Mouse (Mus musculus): ENCODE results near the gene Mier2. TPM values are rescaled to one million over a fixed set of nuclear protein-coding genes. Genes with fewer than 3 reads are reported as not detected.

Mier2 gene
- polyA plus RNA-seq, 1 experiment: 1.7 TPM

DNA sequence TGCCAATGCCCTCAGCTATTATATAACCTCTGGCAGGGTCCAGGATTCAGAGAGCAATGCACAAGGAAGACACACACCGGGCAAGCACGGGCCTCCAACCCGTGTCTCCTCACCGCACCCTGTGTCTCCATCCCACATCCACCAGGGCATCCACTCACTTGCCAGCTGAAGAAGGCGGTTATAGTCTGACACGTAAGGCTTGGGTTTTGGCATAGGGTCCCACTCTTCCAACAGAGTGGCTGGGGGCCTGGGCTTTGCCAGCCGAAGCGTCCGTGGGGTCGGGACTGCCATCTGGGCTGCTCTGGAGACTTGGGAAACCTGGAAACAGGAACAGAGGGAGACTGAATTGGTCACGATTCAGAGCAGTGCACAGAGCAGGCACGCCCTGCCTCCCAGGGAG lies 24.8 kb upstream of the Mier2 start:
- Histone ChIP-seq H3K9me3 (ENCODE audit: control insufficient read depth, low read length) (no peaks in the 10 kb centered on the region; the same call in 1 of the 2 replicates), H3K4me3 (replicated peaks) (no peak overlapping the region), H3K4me1 (ENCODE audit: control insufficient read depth) (no peaks in the 10 kb centered on the region), H3K27me3 (ENCODE audit: control insufficient read depth) (0 out of 2 replicates have a peak, but pooled peaks cover 2% of the 10 kb centered on the region), H3K36me3 (ENCODE audit: control insufficient read depth) (no peaks in the 10 kb centered on the region)
- TF ChIP-seq GATA1 (IDR thresholded peaks at IDR 0.05; ENCODE audit: low read length) (no peak), TAL1 (IDR thresholded peaks at IDR 0.05; ENCODE audit: low read length) (no peak)

DNA sequence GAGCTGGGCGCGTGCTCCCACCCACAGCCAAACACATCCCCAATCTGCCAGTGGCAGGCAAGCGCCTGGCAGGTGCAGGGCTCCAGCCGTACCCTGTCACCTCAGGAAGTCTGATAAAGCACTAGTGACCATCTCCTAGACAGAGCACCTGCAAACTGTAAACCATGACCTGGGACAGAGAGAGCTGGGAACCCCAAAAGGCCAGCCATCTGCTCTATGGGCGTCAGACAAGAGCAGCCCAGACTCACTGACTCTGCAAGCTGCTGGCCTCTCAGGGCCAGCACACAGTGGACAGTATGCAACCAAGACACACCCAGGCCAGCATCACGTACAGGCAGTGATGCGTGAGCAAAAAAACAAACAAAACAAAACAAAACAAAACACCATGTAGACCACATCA lies 23.9 kb upstream of the Mier2 start:
- Histone ChIP-seq H3K4me1 (ENCODE audit: control insufficient read depth) (no peaks in the 10 kb centered on the region), H3K4me3 (replicated peaks) (no peak overlapping the region), H3K27me3 (ENCODE audit: control insufficient read depth) (0 out of 2 replicates have a peak, but pooled peaks cover 2% of the 10 kb centered on the region), H3K36me3 (ENCODE audit: control insufficient read depth) (no peaks in the 10 kb centered on the region), H3K9me3 (ENCODE audit: control insufficient read depth, low read length) (no peaks in the 10 kb centered on the region; the same call in 1 of the 2 replicates)
- TF ChIP-seq GATA1 (IDR thresholded peaks at IDR 0.05; ENCODE audit: low read length): no peak
- TF ChIP-seq TAL1 (IDR thresholded peaks at IDR 0.05; ENCODE audit: low read length): no peak

DNA sequence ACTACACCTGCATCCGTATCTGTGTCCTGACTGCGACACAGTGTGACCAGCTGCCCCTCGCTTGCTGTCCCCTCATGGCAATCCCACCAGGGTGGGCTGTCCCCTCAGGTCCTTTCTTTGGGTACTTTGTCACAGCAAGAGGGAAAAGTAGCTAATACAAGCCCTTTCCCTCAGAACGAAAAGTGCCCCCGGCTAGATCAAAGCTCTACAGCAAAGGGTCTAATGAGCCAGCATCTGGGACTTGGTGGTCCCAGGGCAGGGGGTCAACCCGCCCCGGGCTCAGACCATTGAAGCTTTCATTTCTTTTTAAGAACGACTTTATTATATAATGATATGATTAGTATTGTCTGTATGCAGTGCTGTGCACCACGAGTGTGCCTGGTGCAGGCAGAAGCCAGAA lies 23.3 kb upstream of the Mier2 start:
- Histone ChIP-seq H3K4me1 (ENCODE audit: control insufficient read depth) (no peaks in the 10 kb centered on the region), H3K4me3 (replicated peaks) (no peak overlapping the region), H3K9me3 (ENCODE audit: control insufficient read depth, low read length) (no peaks in the 10 kb centered on the region; the same call in 1 of the 2 replicates), H3K36me3 (ENCODE audit: control insufficient read depth) (no peaks in the 10 kb centered on the region), H3K27me3 (ENCODE audit: control insufficient read depth) (0 out of 2 replicates have a peak, but pooled peaks cover 2% of the 10 kb centered on the region)
- no peak for TF ChIP-seq TAL1 (IDR thresholded peaks at IDR 0.05; ENCODE audit: low read length)
- TF ChIP-seq GATA1 (IDR thresholded peaks at IDR 0.05; ENCODE audit: low read length): no peak

DNA sequence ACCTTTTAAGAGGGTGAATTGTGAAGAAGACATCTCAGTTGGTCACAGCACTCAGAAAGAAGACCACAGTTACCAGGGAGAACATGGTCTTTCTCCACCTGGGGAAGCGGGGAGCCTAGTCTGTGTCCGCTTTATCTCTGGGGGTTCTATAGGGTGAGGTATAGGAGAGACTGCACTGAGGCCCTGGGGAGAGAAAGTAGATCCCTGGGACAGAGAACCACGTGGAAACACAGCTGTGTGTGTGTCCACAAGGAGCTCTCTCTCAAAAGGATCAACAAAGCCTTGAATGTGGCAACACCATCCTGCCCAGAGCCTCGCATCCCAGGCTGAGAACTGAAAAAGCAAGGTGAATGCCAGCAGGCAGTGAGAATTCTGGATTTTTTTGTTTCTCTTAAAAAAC lies 22.4 kb upstream of the Mier2 start:
- Histone ChIP-seq H3K36me3 (ENCODE audit: control insufficient read depth) (no peaks in the 10 kb centered on the region), H3K4me3 (replicated peaks) (no peak overlapping the region), H3K9me3 (ENCODE audit: control insufficient read depth, low read length) (no peaks in the 10 kb centered on the region; the same call in 1 of the 2 replicates), H3K27me3 (ENCODE audit: control insufficient read depth) (0 out of 2 replicates have a peak, but pooled peaks cover 2% of the 10 kb centered on the region), H3K4me1 (ENCODE audit: control insufficient read depth) (no peaks in the 10 kb centered on the region)
- TF ChIP-seq TAL1 (IDR thresholded peaks at IDR 0.05; ENCODE audit: low read length): no peak
- no peak for TF ChIP-seq GATA1 (IDR thresholded peaks at IDR 0.05; ENCODE audit: low read length)

DNA sequence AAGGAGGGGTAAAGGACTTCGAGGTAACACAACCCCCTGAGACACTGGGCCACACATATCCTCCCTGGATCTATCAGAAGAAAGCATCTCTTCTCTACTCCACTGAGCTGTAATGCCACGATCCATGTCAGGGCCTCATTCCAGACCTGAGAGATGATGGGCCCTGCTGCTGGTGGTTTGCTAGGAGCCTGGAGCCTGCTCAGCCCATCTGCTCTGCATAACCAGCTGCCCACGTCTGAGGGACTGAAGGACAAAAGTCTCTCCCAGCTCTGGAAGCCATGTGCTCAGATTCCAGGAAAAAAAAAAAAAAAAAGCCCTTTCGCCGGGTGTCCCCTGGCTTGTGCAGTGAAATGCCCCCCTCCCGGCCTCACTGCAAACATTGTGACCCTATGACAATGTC lies 20.8 kb upstream of the Mier2 start:
- H3K27me3 ChIP-seq (ENCODE audit: control insufficient read depth): 0 out of 2 replicates have a peak, but pooled peaks cover 2% of the 10 kb centered on the region
- no peaks in the 10 kb centered on the region for H3K4me1 ChIP-seq (ENCODE audit: control insufficient read depth)
- TF ChIP-seq GATA1 (IDR thresholded peaks at IDR 0.05; ENCODE audit: low read length) (no peak), TAL1 (IDR thresholded peaks at IDR 0.05; ENCODE audit: low read length) (no peak)
- no peaks in the 10 kb centered on the region for H3K36me3 ChIP-seq (ENCODE audit: control insufficient read depth)
- H3K9me3 ChIP-seq (ENCODE audit: control insufficient read depth, low read length): no peaks in the 10 kb centered on the region
- no peak overlapping the region for H3K4me3 ChIP-seq (replicated peaks)

DNA sequence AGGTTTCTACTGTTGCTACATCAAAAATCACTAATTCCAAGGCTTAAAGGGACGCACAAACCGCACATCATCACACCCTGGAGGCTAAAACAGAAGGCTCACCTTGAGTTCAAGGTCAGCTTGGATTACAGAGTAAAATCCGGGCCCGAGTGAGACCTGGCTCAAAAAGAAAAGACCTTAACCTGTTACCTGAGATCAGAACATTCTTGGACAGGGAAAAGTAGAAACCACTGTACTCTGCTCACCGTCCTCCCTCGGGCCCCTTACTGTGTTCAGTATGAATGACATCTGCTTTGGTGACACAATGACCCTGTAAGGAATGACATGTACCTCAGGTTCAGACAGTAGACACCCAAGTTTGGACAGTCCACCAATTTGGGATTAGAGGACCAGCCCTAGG lies 19.8 kb upstream of the Mier2 start:
- H3K36me3 ChIP-seq (ENCODE audit: control insufficient read depth): no peaks in the 10 kb centered on the region
- 0 out of 2 replicates have a peak, but pooled peaks cover 2% of the 10 kb centered on the region for H3K27me3 ChIP-seq (ENCODE audit: control insufficient read depth)
- no peak overlapping the region for H3K4me3 ChIP-seq (replicated peaks)
- TF ChIP-seq GATA1 (IDR thresholded peaks at IDR 0.05; ENCODE audit: low read length) (no peak), TAL1 (IDR thresholded peaks at IDR 0.05; ENCODE audit: low read length) (no peak)
- no peaks in the 10 kb centered on the region for H3K9me3 ChIP-seq (ENCODE audit: control insufficient read depth, low read length)
- H3K4me1 ChIP-seq (ENCODE audit: control insufficient read depth): no peaks in the 10 kb centered on the region

DNA sequence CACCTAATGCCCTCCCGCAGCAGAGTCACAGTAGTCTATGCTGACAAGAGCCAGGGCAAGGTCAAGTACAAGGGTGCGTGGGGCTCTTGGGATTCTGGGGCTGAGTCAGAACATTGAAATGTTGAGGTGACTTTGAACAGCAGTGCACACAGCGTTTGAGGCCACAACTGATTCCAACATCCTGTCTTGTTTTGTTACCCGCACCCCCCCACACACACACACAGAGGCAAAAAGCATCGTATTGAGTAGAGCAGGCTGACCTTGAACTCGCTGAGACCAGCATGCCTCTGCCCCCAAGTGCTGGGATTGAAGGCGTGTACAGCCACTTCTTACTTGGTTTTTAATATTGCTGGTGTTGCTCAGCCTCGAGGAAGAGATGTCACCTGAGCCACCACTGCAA lies 19.4 kb upstream of the Mier2 start:
- H3K9me3 ChIP-seq (ENCODE audit: control insufficient read depth, low read length): no peaks in the 10 kb centered on the region
- H3K4me3 ChIP-seq (replicated peaks): no peak overlapping the region
- no peaks in the 10 kb centered on the region for H3K36me3 ChIP-seq (ENCODE audit: control insufficient read depth)
- H3K4me1 ChIP-seq (ENCODE audit: control insufficient read depth): no peaks in the 10 kb centered on the region
- no peak for TF ChIP-seq TAL1 (IDR thresholded peaks at IDR 0.05; ENCODE audit: low read length)
- no peak for TF ChIP-seq GATA1 (IDR thresholded peaks at IDR 0.05; ENCODE audit: low read length)
- H3K27me3 ChIP-seq (ENCODE audit: control insufficient read depth): no peaks in the 10 kb centered on the region

DNA sequence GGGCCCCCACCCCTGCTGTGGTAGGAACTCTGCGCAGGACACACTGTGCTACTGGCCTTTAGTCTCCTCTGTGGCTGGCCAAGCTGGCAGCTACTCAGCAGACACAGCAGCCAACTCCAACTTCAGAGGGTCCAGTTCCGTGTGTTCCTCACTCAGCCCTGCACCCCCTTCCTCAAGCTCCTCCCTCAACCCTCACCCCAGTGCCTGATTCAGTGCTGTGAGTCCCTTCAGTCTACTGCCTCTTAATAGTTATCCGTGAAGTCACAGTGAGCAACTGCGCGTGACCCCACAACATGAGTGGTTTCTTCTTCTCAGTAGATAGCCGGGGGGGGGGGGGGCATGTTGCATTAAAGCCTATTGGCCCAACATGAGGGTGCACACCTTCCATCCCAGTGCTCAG lies 18.6 kb upstream of the Mier2 start:
- H3K4me3 ChIP-seq (replicated peaks): no peak overlapping the region
- no peak for TF ChIP-seq GATA1 (IDR thresholded peaks at IDR 0.05; ENCODE audit: low read length)
- TF ChIP-seq TAL1 (IDR thresholded peaks at IDR 0.05; ENCODE audit: low read length): no peak
- no peaks in the 10 kb centered on the region for H3K4me1 ChIP-seq (ENCODE audit: control insufficient read depth)

DNA sequence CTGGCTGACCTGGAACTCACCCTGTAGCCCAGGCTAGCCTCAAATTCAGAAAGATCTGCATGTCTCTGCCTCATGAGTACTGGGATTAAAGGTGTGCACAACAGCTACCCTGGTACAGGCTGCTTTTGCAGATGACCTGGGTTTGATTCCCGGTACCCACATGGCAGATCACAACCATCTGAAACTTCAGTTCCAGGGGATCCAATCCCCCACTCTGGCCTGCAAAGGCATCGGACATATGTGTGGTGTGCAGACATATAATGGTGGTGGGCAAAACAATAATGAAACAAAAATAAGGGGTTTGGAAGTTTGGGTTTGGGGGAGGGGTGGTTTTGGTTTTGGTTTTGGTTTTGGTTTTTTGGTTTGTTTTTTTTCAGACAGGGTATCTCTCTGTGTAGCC lies 16.3 kb upstream of the Mier2 start:
- H3K36me3 ChIP-seq (ENCODE audit: control insufficient read depth): no peaks in the 10 kb centered on the region

More for the DNA sequence above, 18.6 kb upstream of the Mier2 start:
- no peaks in the 10 kb centered on the region for H3K27me3 ChIP-seq (ENCODE audit: control insufficient read depth)
- no peaks in the 10 kb centered on the region for H3K9me3 ChIP-seq (ENCODE audit: control insufficient read depth, low read length)
- no peaks in the 10 kb centered on the region for H3K36me3 ChIP-seq (ENCODE audit: control insufficient read depth)

DNA sequence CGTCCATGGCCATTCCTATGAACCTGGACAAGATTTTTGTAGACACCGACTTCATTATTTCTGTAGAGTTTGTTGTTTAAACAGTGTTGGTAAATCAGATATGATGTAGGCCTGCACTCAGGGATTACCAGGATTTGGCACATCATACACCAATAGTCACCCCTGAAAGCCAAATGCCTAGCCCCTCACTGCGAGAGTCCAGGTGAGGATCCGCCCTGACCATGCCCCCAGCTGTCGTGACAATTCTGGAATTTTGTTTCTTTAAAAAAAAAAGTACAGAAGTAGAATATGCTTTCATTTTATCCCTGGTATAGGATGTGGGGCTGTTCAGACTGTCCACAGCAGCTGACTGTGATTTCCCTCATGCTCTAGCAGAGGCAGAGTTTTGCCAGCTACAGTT lies 14.9 kb upstream of the Mier2 start:
- Histone ChIP-seq H3K4me3 (replicated peaks) (no peak overlapping the region), H3K36me3 (ENCODE audit: control insufficient read depth) (no peaks in the 10 kb centered on the region), H3K4me1 (ENCODE audit: control insufficient read depth) (no peaks in the 10 kb centered on the region), H3K9me3 (ENCODE audit: control insufficient read depth, low read length) (no peaks in the 10 kb centered on the region), H3K27me3 (ENCODE audit: control insufficient read depth) (no peaks in the 10 kb centered on the region)
- TF ChIP-seq GATA1 (IDR thresholded peaks at IDR 0.05; ENCODE audit: low read length) (no peak), TAL1 (IDR thresholded peaks at IDR 0.05; ENCODE audit: low read length) (no peak)

More for the DNA sequence above, 16.3 kb upstream of the Mier2 start:
- TF ChIP-seq TAL1 (IDR thresholded peaks at IDR 0.05; ENCODE audit: low read length) (no peak), GATA1 (IDR thresholded peaks at IDR 0.05; ENCODE audit: low read length) (no peak)
- no peaks in the 10 kb centered on the region for H3K4me1 ChIP-seq (ENCODE audit: control insufficient read depth)
- no peaks in the 10 kb centered on the region for H3K9me3 ChIP-seq (ENCODE audit: control insufficient read depth, low read length)
- H3K4me3 ChIP-seq (replicated peaks): no peak overlapping the region
- H3K27me3 ChIP-seq (ENCODE audit: control insufficient read depth): no peaks in the 10 kb centered on the region
